ENCODE assay signal across 9 mouse cellular contexts in genomic region chr13:71804032-71804958, GRCm38 (mm10).
DNase-seq lines count a peak whose midpoint lies in the region; ATAC-seq and TF ChIP-seq lines count a peak whose summit lies in the region.
"Had no signal": no experiment of that assay in that cellular context is flagged by ENCODE, and none has a peak within 500 bp of the region (broad histone marks: within the 10 kb centered on the region; RNA-seq: fewer than 3 reads in every experiment).

No protein-coding gene starts in this region.

- H3K27ac ChIP-seq in cerebellum, adult 2 months (ENCODE audit: insufficient read depth, low read length): no peak overlapping the region
- H3K27ac ChIP-seq in forebrain, postnatal 0 days (ENCODE audit: low read depth, low read length): no peak overlapping the region
- H3K27ac ChIP-seq in midbrain, embryonic 14.5 days (replicated peaks; ENCODE audit: low read depth, low read length): no peak overlapping the region
- H3K27ac ChIP-seq: limb, embryonic 13.5 days; stomach, embryonic 15.5 days had no signal

- 15% methylated on average over 16 of the region's 16 CpGs for WGBS in cerebellum, adult 2 months
- WGBS in forebrain, postnatal 0 days: 46% methylated on average over 16 of the region's 16 CpGs
- 41% methylated on average over 16 of the region's 16 CpGs for WGBS in midbrain, embryonic 14.5 days

- no peaks in the 10 kb centered on the region for H3K4me1 ChIP-seq in cerebellum, adult 2 months (ENCODE audit: control insufficient read depth, insufficient read depth, low read length)
- H3K4me1 ChIP-seq in forebrain, postnatal 0 days (ENCODE audit: insufficient read depth): no peaks in the 10 kb centered on the region
- no peaks in the 10 kb centered on the region for H3K4me1 ChIP-seq in midbrain, embryonic 14.5 days (ENCODE audit: control insufficient read depth, insufficient read depth, low read length)
- H3K4me1 ChIP-seq: limb, embryonic 13.5 days; stomach, embryonic 15.5 days had no signal

- no peak overlapping the region for H3K9ac ChIP-seq in forebrain, postnatal 0 days
- H3K9ac ChIP-seq in midbrain, embryonic 14.5 days (replicated peaks; ENCODE audit: low read length): no peak overlapping the region
- H3K9ac ChIP-seq: limb, embryonic 13.5 days; stomach, embryonic 15.5 days had no signal

- H3K9me3 ChIP-seq in forebrain, postnatal 0 days (ENCODE audit: low read length): no peaks in the 10 kb centered on the region
- no peaks in the 10 kb centered on the region for H3K9me3 ChIP-seq in midbrain, embryonic 14.5 days (ENCODE audit: control insufficient read depth, low read length)
- H3K9me3 ChIP-seq: limb, embryonic 13.5 days; stomach, embryonic 15.5 days had no signal

- TF ChIP-seq CTCF in cerebellum, adult 2 months (IDR thresholded peaks at IDR 0.05; ENCODE audit: borderline replicate concordance, insufficient read depth, low read depth, low read length): no peak
- TF ChIP-seq CTCF in forebrain, postnatal 0 days (IDR thresholded peaks at IDR 0.05; ENCODE audit: low read depth): no peak

- peak; percentile 48 for DNase-seq in Muller cell, postnatal 12 days (ENCODE audit: inconsistent ontology term)
- DNase-seq in cerebellum, adult 2 months: peak; percentile 16 to 43
- peak; percentile 23 for DNase-seq in forebrain, postnatal 0 days
- peak; percentile 61 for DNase-seq in midbrain, embryonic 14.5 days
- DNase-seq in layer of hippocampus, postnatal 14 days (ENCODE audit: low spot score in 2 of 2): no peak
- no peak for DNase-seq in ovary, postnatal 10 days (ENCODE audit: low spot score)
- DNase-seq in left cerebral cortex, adult 9 months (ENCODE audit: low spot score in 2 of 2): no peak

- H3K36me3 ChIP-seq in forebrain, postnatal 0 days (ENCODE audit: insufficient read depth): no peaks in the 10 kb centered on the region
- H3K36me3 ChIP-seq in midbrain, embryonic 14.5 days (ENCODE audit: control insufficient read depth, insufficient read depth, low read length): no peaks in the 10 kb centered on the region
- H3K36me3 ChIP-seq: limb, embryonic 13.5 days; stomach, embryonic 15.5 days had no signal

- no peak overlapping the region for H3K4me2 ChIP-seq in forebrain, postnatal 0 days (ENCODE audit: low read depth)
- no peak overlapping the region for H3K4me2 ChIP-seq in midbrain, embryonic 14.5 days (ENCODE audit: low read length)
- H3K4me2 ChIP-seq: limb, embryonic 13.5 days; stomach, embryonic 15.5 days had no signal

- no peak for TF ChIP-seq POLR2A in cerebellum, adult 2 months (IDR thresholded peaks at IDR 0.05; ENCODE audit: borderline replicate concordance, insufficient read depth, low read length)

- H3K27me3 ChIP-seq in cerebellum, adult 2 months (ENCODE audit: control insufficient read depth, insufficient read depth, low read length): no peaks in the 10 kb centered on the region
- no peaks in the 10 kb centered on the region; the same call in 1 of the 2 replicates for H3K27me3 ChIP-seq in forebrain, postnatal 0 days (ENCODE audit: insufficient read depth, low read length)
- no peaks in the 10 kb centered on the region for H3K27me3 ChIP-seq in midbrain, embryonic 14.5 days (ENCODE audit: control insufficient read depth, insufficient read depth, low read length)
- H3K27me3 ChIP-seq: stomach, embryonic 15.5 days had no signal

- ATAC-seq in forebrain, postnatal 0 days: peak; percentile 66
- no peak for ATAC-seq in midbrain, embryonic 14.5 days (ENCODE audit: low FRiP score, low TSS enrichment)

- H3K4me3 ChIP-seq in cerebellum, adult 2 months (replicated peaks; ENCODE audit: insufficient read depth, low read depth, low read length): no peak overlapping the region
- H3K4me3 ChIP-seq in forebrain, postnatal 0 days (ENCODE audit: low read depth, low read length): no peak overlapping the region
- no peak overlapping the region for H3K4me3 ChIP-seq in midbrain, embryonic 14.5 days (replicated peaks; ENCODE audit: low read depth, low read length)
- H3K4me3 ChIP-seq: limb, embryonic 13.5 days; stomach, embryonic 15.5 days had no signal

Comparison
In these comparisons a context has a peak if more than half of its experiments do, and no peak if none do; other contexts are left out.
1. DNase-seq: peak in Muller cell, postnatal 12 days (single experiment), cerebellum, adult 2 months (2 of 2), forebrain, postnatal 0 days (single experiment) and midbrain, embryonic 14.5 days (single experiment); none in layer of hippocampus, postnatal 14 days (0 of 2), ovary, postnatal 10 days (single experiment) and left cerebral cortex, adult 9 months (0 of 2).